Comparison of ENCODE assay signal across 8 mouse cellular contexts in the genomic region with DNA sequence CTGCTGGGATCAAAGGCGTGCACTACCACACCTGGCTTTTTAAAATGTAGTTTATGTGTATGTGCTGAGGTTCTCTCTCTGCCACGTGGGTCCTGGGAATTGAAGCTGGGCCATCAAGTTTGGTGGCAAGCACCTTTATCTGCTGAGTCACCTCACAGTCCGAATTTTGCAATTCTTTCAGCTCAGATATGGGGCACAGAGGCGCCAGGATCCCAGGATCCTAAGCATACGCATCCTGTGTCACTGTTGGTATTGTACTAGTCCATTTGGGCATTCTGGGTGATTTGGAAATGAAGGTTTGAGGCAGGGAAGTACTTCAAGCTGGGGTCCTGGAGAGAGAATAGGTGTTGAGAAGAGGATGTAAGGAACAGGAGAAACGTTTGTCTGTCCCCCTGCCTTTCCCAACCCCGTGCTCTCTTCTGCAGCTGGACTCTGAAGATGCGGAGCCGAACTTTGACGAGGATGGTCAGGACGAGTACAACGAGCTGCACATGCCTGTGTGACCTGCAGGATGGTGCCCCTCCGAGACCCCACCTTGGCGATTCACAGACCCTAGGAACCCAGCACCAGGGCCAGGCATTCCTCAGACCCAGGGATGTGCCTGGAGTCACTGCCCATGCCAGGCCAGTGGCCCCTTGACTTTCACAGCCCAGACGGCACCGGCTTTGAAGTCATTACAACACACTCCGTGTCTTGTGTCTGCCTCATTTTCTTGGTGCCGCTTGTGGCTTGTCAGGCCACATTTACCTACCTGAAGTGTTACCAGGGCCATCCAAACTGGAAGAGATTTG. TPM values are rescaled to one million over a fixed set of nuclear protein-coding genes. Genes with fewer than 3 reads are reported as not detected.
DNase-seq lines count a peak whose midpoint lies in the region; ATAC-seq and TF ChIP-seq lines count a peak whose summit lies in the region.

No protein-coding gene starts in this region.

- H3K9ac ChIP-seq in forebrain, embryonic 12.5 days: 0 out of 2 replicates have a peak overlapping the region, but pooled peaks have one; percentile 1
- H3K9ac ChIP-seq in forebrain, embryonic 16.5 days (replicated peaks; ENCODE audit: low read depth, low read length): no peak overlapping the region
- no peak overlapping the region for H3K9ac ChIP-seq in kidney, postnatal 0 days (ENCODE audit: low read depth, low read length)
- H3K9ac ChIP-seq in embryonic facial prominence, embryonic 15.5 days: no peak overlapping the region
- H3K9ac ChIP-seq in midbrain, postnatal 0 days (replicated peaks; ENCODE audit: low read length, poor library complexity, severe bottlenecking): no peak overlapping the region

- 0 out of 2 replicates have a peak overlapping the region, but pooled peaks have one; percentile 48 for H3K4me2 ChIP-seq in forebrain, embryonic 12.5 days
- no peak overlapping the region for H3K4me2 ChIP-seq in forebrain, embryonic 16.5 days (ENCODE audit: low read length)
- no peak overlapping the region for H3K4me2 ChIP-seq in kidney, postnatal 0 days (ENCODE audit: low read length)
- no peak overlapping the region for H3K4me2 ChIP-seq in embryonic facial prominence, embryonic 15.5 days (replicated peaks)
- no peak overlapping the region for H3K4me2 ChIP-seq in midbrain, postnatal 0 days (ENCODE audit: low read depth, low read length, poor library complexity, severe bottlenecking)

- 84% methylated on average over 18 of the region's 18 CpGs for WGBS in forebrain, embryonic 12.5 days
- WGBS in forebrain, embryonic 16.5 days: 90% methylated on average over 18 of the region's 18 CpGs
- 81% methylated on average over 18 of the region's 18 CpGs for WGBS in kidney, postnatal 0 days
- 77% methylated on average over 18 of the region's 18 CpGs for WGBS in embryonic facial prominence, embryonic 15.5 days
- 88% methylated on average over 18 of the region's 18 CpGs for WGBS in midbrain, postnatal 0 days

- peak overlapping the region; percentile 50; the same call in 1 of the 2 replicates for H3K27ac ChIP-seq in forebrain, embryonic 12.5 days
- H3K27ac ChIP-seq in forebrain, embryonic 16.5 days (ENCODE audit: low read length): no peak overlapping the region
- peak overlapping the region; percentile 73 for H3K27ac ChIP-seq in kidney, postnatal 0 days
- H3K27ac ChIP-seq in embryonic facial prominence, embryonic 15.5 days (replicated peaks): peak overlapping the region; percentile 77
- peak overlapping the region; percentile 60 for H3K27ac ChIP-seq in midbrain, postnatal 0 days (ENCODE audit: low read depth, low read length)

- peak; percentile 5; the same call in 1 of the 2 replicates for ATAC-seq in forebrain, embryonic 12.5 days (ENCODE audit: low FRiP score)
- no peak for ATAC-seq in forebrain, embryonic 16.5 days
- no peak; the same call in 1 of the 2 replicates for ATAC-seq in kidney, postnatal 0 days (replicated peaks; ENCODE audit: low FRiP score, low read depth)
- ATAC-seq in embryonic facial prominence, embryonic 15.5 days (ENCODE audit: insufficient number of reproducible peaks, low FRiP score, low TSS enrichment, low read depth): no peak
- no peak; the same call in 1 of the 2 replicates for ATAC-seq in midbrain, postnatal 0 days (ENCODE audit: low FRiP score)

- peaks cover 16% of the 10 kb centered on the region for H3K4me1 ChIP-seq in forebrain, embryonic 12.5 days
- H3K4me1 ChIP-seq in forebrain, embryonic 16.5 days (replicated peaks; ENCODE audit: control insufficient read depth, insufficient read depth, low read length): peaks cover 20% of the 10 kb centered on the region
- H3K4me1 ChIP-seq in kidney, postnatal 0 days (replicated peaks; ENCODE audit: insufficient read depth, low read length): 0 out of 2 replicates have a peak, but pooled peaks cover 6% of the 10 kb centered on the region
- peaks cover 28% of the 10 kb centered on the region for H3K4me1 ChIP-seq in embryonic facial prominence, embryonic 15.5 days
- peaks cover 6% of the 10 kb centered on the region for H3K4me1 ChIP-seq in midbrain, postnatal 0 days (ENCODE audit: insufficient read depth, low read length)

- no peak overlapping the region for H3K4me3 ChIP-seq in forebrain, embryonic 12.5 days (replicated peaks)
- H3K4me3 ChIP-seq in forebrain, embryonic 16.5 days (replicated peaks; ENCODE audit: low read length): no peak overlapping the region
- no peak overlapping the region for H3K4me3 ChIP-seq in kidney, postnatal 0 days (replicated peaks; ENCODE audit: low read depth, low read length)
- no peak overlapping the region for H3K4me3 ChIP-seq in embryonic facial prominence, embryonic 15.5 days (replicated peaks)
- H3K4me3 ChIP-seq in midbrain, postnatal 0 days (ENCODE audit: low read depth, low read length): no peak overlapping the region

- H3K36me3 ChIP-seq in forebrain, embryonic 12.5 days (replicated peaks): peaks cover 32% of the 10 kb centered on the region
- H3K36me3 ChIP-seq in forebrain, embryonic 16.5 days (ENCODE audit: control insufficient read depth, insufficient read depth): peaks cover 10% of the 10 kb centered on the region; the same call in 1 of the 2 replicates
- peaks cover 6% of the 10 kb centered on the region; the same call in 1 of the 2 replicates for H3K36me3 ChIP-seq in kidney, postnatal 0 days (ENCODE audit: insufficient read depth, low read length)
- H3K36me3 ChIP-seq in embryonic facial prominence, embryonic 15.5 days: peaks cover 32% of the 10 kb centered on the region
- H3K36me3 ChIP-seq in midbrain, postnatal 0 days (ENCODE audit: insufficient read depth, low read length): peaks cover 41% of the 10 kb centered on the region

- H3K27me3 ChIP-seq in forebrain, embryonic 12.5 days: 0 out of 2 replicates have a peak, but pooled peaks cover 4% of the 10 kb centered on the region
- no peaks in the 10 kb centered on the region for H3K27me3 ChIP-seq in forebrain, embryonic 16.5 days (replicated peaks; ENCODE audit: control insufficient read depth, insufficient read depth, low read length)
- H3K27me3 ChIP-seq in kidney, postnatal 0 days (ENCODE audit: insufficient read depth, low read length): no peaks in the 10 kb centered on the region
- no peaks in the 10 kb centered on the region for H3K27me3 ChIP-seq in embryonic facial prominence, embryonic 15.5 days
- no peaks in the 10 kb centered on the region for H3K27me3 ChIP-seq in midbrain, postnatal 0 days (ENCODE audit: insufficient read depth, low read length)

- H3K9me3 ChIP-seq in forebrain, embryonic 12.5 days: no peaks in the 10 kb centered on the region
- no peaks in the 10 kb centered on the region for H3K9me3 ChIP-seq in forebrain, embryonic 16.5 days (ENCODE audit: control insufficient read depth, low read length)
- no peaks in the 10 kb centered on the region for H3K9me3 ChIP-seq in kidney, postnatal 0 days (replicated peaks; ENCODE audit: low read length)
- H3K9me3 ChIP-seq in embryonic facial prominence, embryonic 15.5 days (replicated peaks): 0 out of 2 replicates have a peak, but pooled peaks cover 6% of the 10 kb centered on the region
- H3K9me3 ChIP-seq in midbrain, postnatal 0 days (ENCODE audit: low read length): no peaks in the 10 kb centered on the region

- DNase-seq in kidney, postnatal 0 days (ENCODE audit: low spot score): no peak
- DNase-seq in kidney, adult 9 months: no peak
- DNase-seq in midbrain, postnatal 0 days (ENCODE audit: low spot score): no peak
- no peak for DNase-seq in T-cell, adult 2 months (ENCODE audit: low spot score)
- no peak for DNase-seq in spleen, adult 18-20 months

- TF ChIP-seq CTCF in kidney, postnatal 0 days (IDR thresholded peaks at IDR 0.05; ENCODE audit: low read depth): no peak
- no peak for TF ChIP-seq CTCF in midbrain, postnatal 0 days (IDR thresholded peaks at IDR 0.05)

RNA-seq across cellular contexts. Expression of gene Slc4a3, which starts 12.5 kb away (rescaled TPM):
- 22.4 and 29.4 TPM in 2 replicates for polyA plus RNA-seq in forebrain, embryonic 12.5 days (2016; fragmentation: Nextera tagmentation; extraction: Ambion mirVana)
- 37.4 and 50.4 TPM in 2 replicates for polyA plus RNA-seq in forebrain, embryonic 16.5 days (2015; fragmentation: Nextera tagmentation; extraction: Ambion mirVana)
- polyA plus RNA-seq in kidney, postnatal 0 days (2015; fragmentation: Nextera tagmentation; extraction: Ambion mirVana): 15.1 and 15.3 TPM in 2 replicates
- polyA plus RNA-seq in embryonic facial prominence, embryonic 15.5 days (2015; fragmentation: Nextera tagmentation; extraction: Ambion mirVana): 22.5 and 26.3 TPM in 2 replicates
- total RNA-seq in midbrain, postnatal 0 days (2014; rRNA removed): 172 and 179 TPM in 2 replicates
- polyA plus RNA-seq in midbrain, postnatal 0 days (2015; fragmentation: Nextera tagmentation; extraction: Ambion mirVana): 108 and 111 TPM in 2 replicates

RNA-seq across cellular contexts. Expression of gene Stk11ip, which starts 37.3 kb away (rescaled TPM):
- 24.4 and 27.8 TPM in 2 replicates for polyA plus RNA-seq in forebrain, embryonic 12.5 days (2016; fragmentation: Nextera tagmentation; extraction: Ambion mirVana)
- 16.7 and 22.4 TPM in 2 replicates for polyA plus RNA-seq in forebrain, embryonic 16.5 days (2015; fragmentation: Nextera tagmentation; extraction: Ambion mirVana)
- 14.9 and 15.0 TPM in 2 replicates for polyA plus RNA-seq in kidney, postnatal 0 days (2015; fragmentation: Nextera tagmentation; extraction: Ambion mirVana)
- polyA plus RNA-seq in embryonic facial prominence, embryonic 15.5 days (2015; fragmentation: Nextera tagmentation; extraction: Ambion mirVana): 19.7 and 21.1 TPM in 2 replicates
- total RNA-seq in midbrain, postnatal 0 days (2014; rRNA removed): 28.8 and 32.7 TPM in 2 replicates
- polyA plus RNA-seq in midbrain, postnatal 0 days (2015; fragmentation: Nextera tagmentation; extraction: Ambion mirVana): 15.6 and 16.9 TPM in 2 replicates

RNA-seq across cellular contexts. Expression of gene Inha, which starts 51.7 kb away (rescaled TPM):
- polyA plus RNA-seq in forebrain, embryonic 12.5 days (2016; fragmentation: Nextera tagmentation; extraction: Ambion mirVana): 5.9 and 6.6 TPM in 2 replicates
- polyA plus RNA-seq in forebrain, embryonic 16.5 days (2015; fragmentation: Nextera tagmentation; extraction: Ambion mirVana): 13.7 and 18.1 TPM in 2 replicates
- 2.8 and 3.5 TPM in 2 replicates for polyA plus RNA-seq in kidney, postnatal 0 days (2015; fragmentation: Nextera tagmentation; extraction: Ambion mirVana)
- polyA plus RNA-seq in embryonic facial prominence, embryonic 15.5 days (2015; fragmentation: Nextera tagmentation; extraction: Ambion mirVana): 14.7 and 15.7 TPM in 2 replicates
- total RNA-seq in midbrain, postnatal 0 days (2014; rRNA removed): 30.9 and 33.3 TPM in 2 replicates
- 22.5 and 23.2 TPM in 2 replicates for polyA plus RNA-seq in midbrain, postnatal 0 days (2015; fragmentation: Nextera tagmentation; extraction: Ambion mirVana)

RNA-seq across cellular contexts. Expression of gene Obsl1, which starts 52.3 kb away (rescaled TPM):
- 31.8 and 36.8 TPM in 2 replicates for polyA plus RNA-seq in forebrain, embryonic 12.5 days (2016; fragmentation: Nextera tagmentation; extraction: Ambion mirVana)
- 19.6 and 21.6 TPM in 2 replicates for polyA plus RNA-seq in forebrain, embryonic 16.5 days (2015; fragmentation: Nextera tagmentation; extraction: Ambion mirVana)
- polyA plus RNA-seq in kidney, postnatal 0 days (2015; fragmentation: Nextera tagmentation; extraction: Ambion mirVana): 35.0 and 42.6 TPM in 2 replicates
- polyA plus RNA-seq in embryonic facial prominence, embryonic 15.5 days (2015; fragmentation: Nextera tagmentation; extraction: Ambion mirVana): 104 and 108 TPM in 2 replicates
- total RNA-seq in midbrain, postnatal 0 days (2014; rRNA removed): 40.7 and 45.9 TPM in 2 replicates
- 24.2 TPM in 2 replicates for polyA plus RNA-seq in midbrain, postnatal 0 days (2015; fragmentation: Nextera tagmentation; extraction: Ambion mirVana)
